Mouse (Mus musculus): Measurements from ENCODE around the gene U90926. TPM values are rescaled to one million over a fixed set of nuclear protein-coding genes. Genes with fewer than 3 reads are reported as not detected.

The U90926 gene
- not detected in 2 replicates for polyA plus RNA-seq (2015; fragmentation: Nextera tagmentation; extraction: Ambion mirVana)

DNA sequence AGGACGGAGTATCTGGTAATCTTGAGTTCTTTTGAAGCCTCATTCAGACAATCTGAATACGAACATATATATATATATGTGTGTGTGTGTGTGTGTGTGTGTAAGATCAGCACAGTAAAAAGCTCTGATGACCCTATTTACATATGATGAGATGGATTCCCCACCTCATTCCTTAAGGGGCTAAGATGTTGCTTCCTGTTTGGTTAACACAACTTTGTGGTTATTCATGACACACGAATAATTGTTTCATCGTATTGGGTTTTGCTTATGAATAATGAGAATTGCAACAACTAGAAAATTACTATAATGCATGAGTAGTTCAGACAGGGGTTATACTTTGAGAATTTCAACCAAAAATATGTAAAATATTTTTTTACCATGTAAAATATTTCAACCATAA lies at the start of gene U90926:
Gene U90926 (minus strand): TSS at position 101 of the 400 bp plus-strand sequence.
- Histone ChIP-seq H3K9ac (no peak within 1 kb of the TSS), H3K36me3 (no peaks in the 10 kb centered on the region), H3K27me3 (replicated peaks) (no peaks in the 10 kb centered on the region), H3K4me1 (replicated peaks) (no peaks in the 10 kb centered on the region), H3K9me3 (no peaks in the 10 kb centered on the region), H3K4me3 (replicated peaks) (no peak within 1 kb of the TSS), H3K4me2 (replicated peaks) (no peak within 1 kb of the TSS), H3K27ac (no peak within 1 kb of the TSS)
- no peak for ATAC-seq
- 89% methylated on average over 4 of the region's 4 CpGs for WGBS

- Histone ChIP-seq H3K27ac (no peak overlapping the region), H3K9me3 (no peaks in the 10 kb centered on the region), H3K4me1 (replicated peaks) (peaks cover 3% of the 10 kb centered on the region; the same call in 1 of the 2 replicates), H3K36me3 (no peaks in the 10 kb centered on the region), H3K9ac (no peak overlapping the region), H3K4me3 (replicated peaks) (no peak overlapping the region), H3K4me2 (replicated peaks) (no peak overlapping the region), H3K27me3 (replicated peaks) (no peaks in the 10 kb centered on the region)
- WGBS, result 43% methylated on average over 4 of the region's 4 CpGs
- ATAC-seq, result peak; percentile 69
These were observed 48.7 kb upstream of the U90926 start for GRCm38 (mm10) chr5:92263761-92264359.

DNA sequence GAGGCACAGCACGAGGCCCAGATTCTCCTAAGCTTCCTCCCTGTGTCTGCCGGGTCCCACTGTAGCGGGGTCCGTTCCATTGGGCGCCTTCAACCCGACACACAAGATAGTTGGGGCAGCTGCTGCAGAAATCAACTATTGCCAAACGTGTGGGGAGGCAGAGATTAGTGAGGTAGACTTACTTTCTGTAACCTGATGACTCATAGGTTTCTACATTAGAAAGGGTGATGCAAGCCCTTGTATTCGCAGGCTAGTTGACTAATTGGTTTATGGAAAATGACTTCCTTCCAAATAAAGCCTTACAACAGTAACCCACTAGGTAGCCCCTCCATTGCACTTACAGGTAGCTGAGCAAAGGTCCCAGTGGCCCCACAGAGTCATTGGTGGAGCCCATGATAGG lies 47.4 kb upstream of the U90926 start:
- no peak for ATAC-seq
- 85% methylated on average over 8 of the region's 8 CpGs for WGBS
- Histone ChIP-seq H3K4me3 (replicated peaks) (no peak overlapping the region), H3K4me2 (replicated peaks) (no peak overlapping the region), H3K9me3 (no peaks in the 10 kb centered on the region), H3K36me3 (no peaks in the 10 kb centered on the region), H3K4me1 (replicated peaks) (peaks cover 3% of the 10 kb centered on the region; the same call in 1 of the 2 replicates), H3K27ac (no peak overlapping the region), H3K9ac (no peak overlapping the region), H3K27me3 (replicated peaks) (no peaks in the 10 kb centered on the region)

GRCm38 (mm10) chr5:92256218-92256617 lies 41.0 kb upstream of the U90926 start, which contains the start of gene Ppef2:
Gene Ppef2 (minus strand): TSS chr5:92256278.
- no peak within 1 kb of the TSS for H3K27ac ChIP-seq
- ATAC-seq, result no peak

GRCm38 (mm10) chr5:92254476-92254875 lies 39.3 kb upstream of the U90926 start:
- no peak overlapping the region for H3K4me2 ChIP-seq (replicated peaks)
- no peak overlapping the region for H3K4me3 ChIP-seq (replicated peaks)
- H3K36me3 ChIP-seq, result no peaks in the 10 kb centered on the region
- H3K4me1 ChIP-seq (replicated peaks), result no peaks in the 10 kb centered on the region
- no peaks in the 10 kb centered on the region for H3K27me3 ChIP-seq (replicated peaks)
- H3K9me3 ChIP-seq, result 0 out of 2 replicates have a peak, but pooled peaks cover 2% of the 10 kb centered on the region
- no peak overlapping the region for H3K9ac ChIP-seq
- WGBS, result 61% methylated on average over 6 of the region's 6 CpGs
- H3K27ac ChIP-seq, result no peak overlapping the region
- no peak for ATAC-seq

More at GRCm38 (mm10) chr5:92256218-92256617, 41.0 kb upstream of the U90926 start, which contains the start of gene Ppef2:
- Histone ChIP-seq H3K4me3 (replicated peaks) (no peak within 1 kb of the TSS), H3K27me3 (replicated peaks) (no peaks in the 10 kb centered on the region), H3K36me3 (no peaks in the 10 kb centered on the region), H3K4me1 (replicated peaks) (no peaks in the 10 kb centered on the region), H3K9ac (no peak within 1 kb of the TSS), H3K4me2 (replicated peaks) (no peak within 1 kb of the TSS), H3K9me3 (no peaks in the 10 kb centered on the region)
- WGBS, result 27% methylated on average over 6 of the region's 6 CpGs

- Histone ChIP-seq H3K27ac (no peak overlapping the region), H3K9ac (no peak overlapping the region), H3K9me3 (0 out of 2 replicates have a peak, but pooled peaks cover 2% of the 10 kb centered on the region), H3K4me3 (replicated peaks) (no peak overlapping the region), H3K27me3 (replicated peaks) (no peaks in the 10 kb centered on the region), H3K4me2 (replicated peaks) (no peak overlapping the region), H3K4me1 (replicated peaks) (no peaks in the 10 kb centered on the region), H3K36me3 (no peaks in the 10 kb centered on the region)
- WGBS, result 19% methylated on average over 18 of the region's 18 CpGs
- no peak for ATAC-seq
These were observed 37.7 kb upstream of the U90926 start for GRCm38 (mm10) chr5:92252797-92253343.

GRCm38 (mm10) chr5:92252031-92252430 lies 36.8 kb upstream of the U90926 start:
- no peak overlapping the region for H3K4me3 ChIP-seq (replicated peaks)
- H3K4me1 ChIP-seq (replicated peaks), result no peaks in the 10 kb centered on the region
- H3K9me3 ChIP-seq, result 0 out of 2 replicates have a peak, but pooled peaks cover 2% of the 10 kb centered on the region
- ATAC-seq, result no peak
- no peak overlapping the region for H3K9ac ChIP-seq
- 89% methylated on average over 6 of the region's 6 CpGs for WGBS
- H3K36me3 ChIP-seq, result no peaks in the 10 kb centered on the region
- no peak overlapping the region for H3K27ac ChIP-seq
- no peaks in the 10 kb centered on the region for H3K27me3 ChIP-seq (replicated peaks)
- H3K4me2 ChIP-seq (replicated peaks), result no peak overlapping the region

DNA sequence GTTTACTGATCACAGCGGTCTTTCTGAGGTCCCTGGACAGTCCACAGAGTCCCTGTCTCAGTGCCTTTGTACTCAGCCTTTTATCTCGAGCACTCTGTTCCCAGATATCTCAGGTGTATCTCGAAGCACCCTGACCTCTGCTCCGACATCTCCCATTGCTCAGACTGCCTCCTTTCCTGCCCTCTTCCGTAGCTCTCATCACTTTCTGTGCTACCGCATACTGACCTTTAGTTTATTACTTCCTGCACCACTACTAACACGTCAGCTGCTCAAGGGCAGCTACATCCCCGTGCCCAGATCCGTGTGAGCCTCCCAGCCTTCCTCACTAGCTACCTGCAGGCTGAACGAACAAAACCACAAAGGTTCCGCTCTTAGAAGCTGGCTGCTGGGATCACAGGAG lies 33.4 kb upstream of the U90926 start:
- Histone ChIP-seq H3K36me3 (no peaks in the 10 kb centered on the region), H3K4me1 (replicated peaks) (no peaks in the 10 kb centered on the region), H3K4me3 (replicated peaks) (no peak overlapping the region), H3K27me3 (replicated peaks) (no peaks in the 10 kb centered on the region), H3K9me3 (0 out of 2 replicates have a peak, but pooled peaks cover 2% of the 10 kb centered on the region), H3K4me2 (replicated peaks) (no peak overlapping the region), H3K27ac (no peak overlapping the region), H3K9ac (no peak overlapping the region)
- no peak for ATAC-seq
- 78% methylated on average over 11 of the region's 11 CpGs for WGBS

DNA sequence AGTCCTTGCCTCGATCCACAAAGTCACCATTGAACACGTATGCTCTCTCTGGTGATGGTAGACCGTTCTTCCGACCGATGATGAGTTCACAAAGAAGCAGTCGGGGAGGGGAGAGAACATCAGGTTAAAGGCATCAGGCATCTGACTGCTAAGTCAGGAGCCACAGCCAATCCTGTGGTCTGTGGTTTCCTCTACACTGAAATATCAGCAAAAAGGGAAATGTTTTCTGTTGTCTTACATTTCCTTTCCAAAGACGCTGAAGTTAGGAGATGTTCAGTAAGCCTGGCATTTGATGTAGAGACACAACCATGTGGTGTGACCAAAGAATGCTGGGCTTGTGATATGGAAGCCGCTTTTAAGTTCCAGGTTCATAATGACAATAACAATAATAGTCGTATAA lies 30.3 kb upstream of the U90926 start:
- no peak for ATAC-seq
- H3K9me3 ChIP-seq, result 0 out of 2 replicates have a peak, but pooled peaks cover 2% of the 10 kb centered on the region
- WGBS, result 90% methylated on average over 9 of the region's 9 CpGs

GRCm38 (mm10) chr5:92244900-92245299 lies 29.7 kb upstream of the U90926 start:
- H3K27ac ChIP-seq, result no peak overlapping the region
- H3K9me3 ChIP-seq, result 0 out of 2 replicates have a peak, but pooled peaks cover 2% of the 10 kb centered on the region
- no peaks in the 10 kb centered on the region for H3K27me3 ChIP-seq (replicated peaks)
- 96% methylated on average over 2 of the region's 2 CpGs for WGBS
- H3K4me3 ChIP-seq (replicated peaks), result no peak overlapping the region
- no peaks in the 10 kb centered on the region for H3K4me1 ChIP-seq (replicated peaks)
- ATAC-seq, result no peak
- no peak overlapping the region for H3K9ac ChIP-seq
- no peak overlapping the region for H3K4me2 ChIP-seq (replicated peaks)
- H3K36me3 ChIP-seq, result no peaks in the 10 kb centered on the region

More for the DNA sequence above, 30.3 kb upstream of the U90926 start:
- Histone ChIP-seq H3K27ac (no peak overlapping the region), H3K9ac (no peak overlapping the region), H3K27me3 (replicated peaks) (no peaks in the 10 kb centered on the region), H3K4me1 (replicated peaks) (no peaks in the 10 kb centered on the region), H3K4me3 (replicated peaks) (no peak overlapping the region), H3K4me2 (replicated peaks) (no peak overlapping the region), H3K36me3 (no peaks in the 10 kb centered on the region)

DNA sequence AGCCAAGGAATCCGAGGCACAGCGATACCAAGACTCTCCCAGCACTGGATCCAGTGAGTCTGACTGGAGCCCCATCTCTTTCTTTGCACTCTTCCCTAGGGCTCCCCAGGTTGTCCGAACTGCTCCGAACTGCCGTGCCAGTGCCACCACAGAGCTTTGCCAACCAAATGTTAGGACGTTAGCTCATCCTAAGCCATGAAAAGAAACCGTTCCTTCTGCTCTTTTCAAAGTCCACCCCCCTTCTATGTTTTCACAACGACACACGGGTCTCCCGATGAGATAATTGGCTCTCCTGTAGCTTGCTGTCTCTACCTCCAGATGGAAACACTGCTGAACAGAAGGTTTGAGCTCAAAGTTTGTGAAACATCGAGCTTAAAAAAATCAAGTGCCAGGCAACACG lies 25.6 kb upstream of the U90926 start:
- Histone ChIP-seq H3K4me2 (replicated peaks) (no peak overlapping the region), H3K27me3 (replicated peaks) (no peaks in the 10 kb centered on the region), H3K4me1 (replicated peaks) (no peaks in the 10 kb centered on the region), H3K4me3 (replicated peaks) (no peak overlapping the region), H3K36me3 (no peaks in the 10 kb centered on the region), H3K9ac (no peak overlapping the region), H3K9me3 (no peaks in the 10 kb centered on the region), H3K27ac (no peak overlapping the region)
- 95% methylated on average over 12 of the region's 12 CpGs for WGBS
- ATAC-seq, result no peak

GRCm38 (mm10) chr5:92239333-92240232 lies 24.4 kb upstream of the U90926 start:
- Histone ChIP-seq H3K36me3 (no peaks in the 10 kb centered on the region), H3K27ac (no peak overlapping the region), H3K4me2 (replicated peaks) (peak overlapping the region; percentile 37), H3K4me3 (replicated peaks) (no peak overlapping the region), H3K4me1 (replicated peaks) (no peaks in the 10 kb centered on the region), H3K27me3 (replicated peaks) (no peaks in the 10 kb centered on the region), H3K9ac (no peak overlapping the region), H3K9me3 (no peaks in the 10 kb centered on the region)
- 50% methylated on average over 29 of the region's 29 CpGs for WGBS
- ATAC-seq, result peak; percentile 55

Measured in intestine, embryonic 15.5 days (tissue).